Mouse (Mus musculus) brain, embryonic 18.5 days (tissue): Measurements from ENCODE around the gene Matn3.

Experiments
- DNase-seq: peaks from one replicate; pipeline ENCODE4 v3.0.0-alpha.2; 2012; ENCODE audit warnings: low read depth, low spot score

Gene Matn3

DNA sequence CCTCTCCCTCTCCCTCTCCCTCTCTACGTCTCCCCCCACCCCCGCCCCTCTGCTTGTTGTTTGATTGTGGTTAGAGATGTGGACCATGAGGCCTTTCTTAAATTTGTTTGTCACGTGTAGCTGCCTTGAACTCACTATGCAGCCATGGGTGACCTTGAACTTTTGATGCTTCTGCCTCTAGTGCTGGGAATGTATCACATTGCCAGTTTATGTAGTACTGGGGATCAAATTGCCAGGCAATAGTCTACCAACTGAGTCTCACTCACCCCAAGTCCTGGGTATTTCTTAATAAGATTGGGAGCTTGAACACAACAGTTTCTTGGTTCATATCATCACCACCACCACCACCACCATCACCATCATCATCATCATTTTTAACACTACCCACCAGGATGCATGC, 73.3 kb downstream of the Matn3 start:
- no peak for DNase-seq
